Mouse (Mus musculus): Measurements from ENCODE around the gene Nsrp1.

DNA sequence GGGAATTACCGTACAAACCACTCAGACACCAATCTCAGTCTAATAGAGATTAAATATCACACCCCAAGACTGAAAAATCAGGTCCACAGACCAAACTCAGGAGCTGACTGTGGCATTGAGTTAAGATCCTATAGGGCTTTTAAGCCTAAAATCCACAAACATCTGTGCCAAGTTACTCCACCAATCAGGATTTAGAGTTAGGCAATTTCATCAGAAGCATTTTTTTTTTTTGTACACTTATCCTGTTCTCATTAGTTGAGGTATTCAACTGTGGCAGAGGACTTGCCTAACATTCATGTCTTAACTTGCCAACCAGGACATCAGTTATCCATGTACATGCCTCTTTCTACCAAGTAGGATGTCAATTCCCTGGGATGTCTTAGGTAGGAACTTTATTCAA lies 1.1 kb upstream of the Nsrp1 start:
- TF ChIP-seq POLR2A (IDR thresholded peaks at IDR 0.05; ENCODE audit: extremely low read depth, insufficient read depth, low read length) (no peak), CTCF (IDR thresholded peaks at IDR 0.05; ENCODE audit: low read depth, low read length) (no peak)

Data from liver, adult 2 months (tissue).